Mouse (Mus musculus) thymus, postnatal 25 days (tissue): ENCODE measurements around the gene Eno3.
A peak's percentile ranks its signal among the peaks of the same experiment; 100 is the strongest.

Experiments
- DNase-seq: peaks from one replicate; pipeline ENCODE4 v3.0.0; 2022

Gene Eno3

GRCm38 (mm10) chr11:70658521-70658920, 1.5 kb downstream of the Eno3 start:
- no peak for DNase-seq

GRCm38 (mm10) chr11:70658942-70659341, 1.9 kb downstream of the Eno3 start:
- DNase-seq = no peak

GRCm38 (mm10) chr11:70660571-70660970, 3.6 kb downstream of the Eno3 start:
- no peak for DNase-seq

- DNase-seq = no peak
Measured at GRCm38 (mm10) chr11:70663101-70663500, 6.1 kb downstream of the Eno3 start.

GRCm38 (mm10) chr11:70663957-70664356, 7.0 kb downstream of the Eno3 start:
- DNase-seq = no peak

GRCm38 (mm10) chr11:70664741-70665140, 7.7 kb downstream of the Eno3 start:
- DNase-seq = no peak

- no peak for DNase-seq
Measured at GRCm38 (mm10) chr11:70666687-70667086, 9.7 kb downstream of the Eno3 start.

- no peak for DNase-seq
Measured at GRCm38 (mm10) chr11:70667271-70668150, 10.5 kb downstream of the Eno3 start.

- DNase-seq = no peak
Measured at GRCm38 (mm10) chr11:70668335-70668770, 11.4 kb downstream of the Eno3 start.

- DNase-seq = peak; percentile 95
Measured at GRCm38 (mm10) chr11:70668771-70669505, 11.9 kb downstream of the Eno3 start, which contains the start of gene Spag7. TSS of gene Spag7 (minus strand) at chr11:70669416.

GRCm38 (mm10) chr11:70669582-70670345, 12.8 kb downstream of the Eno3 start:
- peak; percentile 94 for DNase-seq

- no peak for DNase-seq
Measured at GRCm38 (mm10) chr11:70670483-70670882, 13.5 kb downstream of the Eno3 start.

GRCm38 (mm10) chr11:70671333-70672047, 14.5 kb downstream of the Eno3 start:
- DNase-seq = no peak

GRCm38 (mm10) chr11:70674014-70674413, 17.0 kb downstream of the Eno3 start:
- DNase-seq = no peak

- DNase-seq = no peak
Measured at GRCm38 (mm10) chr11:70674501-70674900, 17.5 kb downstream of the Eno3 start.

GRCm38 (mm10) chr11:70678092-70678491, 21.1 kb downstream of the Eno3 start:
- DNase-seq = no peak

- DNase-seq = no peak
Measured at GRCm38 (mm10) chr11:70678576-70678975, 21.6 kb downstream of the Eno3 start.

GRCm38 (mm10) chr11:70679361-70679760, 22.4 kb downstream of the Eno3 start:
- no peak for DNase-seq

GRCm38 (mm10) chr11:70679894-70680293, 22.9 kb downstream of the Eno3 start:
- DNase-seq = no peak

- no peak for DNase-seq
Measured at GRCm38 (mm10) chr11:70681170-70681569, 24.2 kb downstream of the Eno3 start.

- no peak for DNase-seq
Measured at GRCm38 (mm10) chr11:70681897-70682581, 25.0 kb downstream of the Eno3 start.

- no peak for DNase-seq
Measured at GRCm38 (mm10) chr11:70683640-70684039, 26.6 kb downstream of the Eno3 start.
